Mouse (Mus musculus) liver, embryonic 13.5 days (tissue): ENCODE data around the gene Slc28a2. TPM values are rescaled to one million over a fixed set of nuclear protein-coding genes. Genes with fewer than 3 reads are reported as not detected.
"Not testable (repeated sequence)": the region's sequence is repeated elsewhere in the genome, so short reads cannot be mapped to it uniquely, and the experiment has no call there.

Experiments
- ATAC-seq: fragments of 200-750 bp; cut with Nextera tagmentation; 2 replicates; pipeline ENCODE4 v1.8.0; 2017; ENCODE audit warnings: low read depth, mild to moderate bottlenecking, moderate number of reproducible peaks, moderate library complexity
- DNase-seq: peaks from one replicate; pipeline ENCODE4 v3.0.0; 2022
- H3K27ac ChIP-seq: fragments of 300-500 bp; sonication (generic); 2 replicates; pipeline ENCODE4 v1.5.1; 2015; ENCODE audit warnings: moderate library complexity, mild to moderate bottlenecking, inconsistent platforms
- H3K27me3 ChIP-seq: fragments of 300-500 bp; sonication (generic); 2 replicates; pipeline ENCODE4 v1.6.1; 2015; ENCODE audit warnings: mild to moderate bottlenecking, inconsistent platforms
- H3K36me3 ChIP-seq: fragments of 300-500 bp; sonication (generic); 2 replicates; pipeline ENCODE4 v1.6.1; 2015; ENCODE audit warnings: mild to moderate bottlenecking, inconsistent platforms
- H3K4me1 ChIP-seq: fragments of 300-500 bp; sonication (generic); replicated peaks from 2 replicates; pipeline ENCODE4 v1.6.1; 2015; ENCODE audit warnings: inconsistent platforms
- H3K4me2 ChIP-seq: fragments of 300-500 bp; sonication (generic); 2 replicates; pipeline ENCODE4 v1.6.1; 2015; ENCODE audit warnings: inconsistent platforms, mild to moderate bottlenecking, moderate library complexity
- H3K4me3 ChIP-seq: fragments of 300-500 bp; sonication (generic); replicated peaks from 2 replicates; pipeline ENCODE4 v1.5.1; 2015; ENCODE audit warnings: mild to moderate bottlenecking, inconsistent platforms
- H3K9ac ChIP-seq: fragments of 300-500 bp; sonication (generic); 2 replicates; pipeline ENCODE4 v1.6.1; 2015; ENCODE audit warnings: mild to moderate bottlenecking, inconsistent platforms
- H3K9me3 ChIP-seq: fragments of 300-500 bp; sonication (generic); replicated peaks from 2 replicates; pipeline ENCODE4 v1.6.1; 2016; ENCODE audit warnings: inconsistent platforms
- WGBS: fragments of 180-500 bp; shearing (Covaris S2); methylation state at CpG from one replicate; pipeline ENCODE4 v1.1.7; 2015; ENCODE audit not compliant: insufficient replicate concordance; 5-methylcytosine and 5-hydroxymethylcytosine counted together
- polyA plus RNA-seq: library from polyadenylated mRNA; unstranded; fragments of >200 nt; fragmentation: Nextera tagmentation; extraction: Ambion mirVana; gene quantifications from 2 replicates; pipeline ENCODE4 v1.2.1, GENCODE M21; 2015

Slc28a2 gene
- polyA plus RNA-seq, 1 experiment from 2014 or later = 0.35 TPM

DNA sequence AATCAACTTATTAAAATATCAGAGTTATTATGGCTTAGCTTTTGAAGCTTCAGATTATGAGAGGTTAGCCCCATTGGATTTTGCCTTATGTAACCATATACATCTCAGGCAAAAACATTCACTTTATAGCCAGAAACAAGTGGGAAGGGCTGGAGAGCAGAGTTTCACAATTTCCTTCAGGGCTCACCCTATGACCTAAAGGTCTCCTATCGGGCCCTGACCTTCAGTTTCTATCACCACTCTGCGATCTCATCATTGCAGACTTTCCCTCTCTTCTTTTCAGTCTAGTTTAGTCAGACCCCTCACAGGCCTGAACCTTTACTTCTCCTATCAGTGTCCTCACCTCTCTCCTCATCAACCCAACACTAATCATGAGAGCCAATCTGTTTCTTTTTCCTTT lies 18.7 kb upstream of the Slc28a2 start:
- no peak for ATAC-seq
- Histone ChIP-seq H3K9me3 (no peaks in the 10 kb centered on the region), H3K36me3 (no peaks in the 10 kb centered on the region), H3K4me2 (no peak overlapping the region), H3K4me1 (no peaks in the 10 kb centered on the region), H3K27ac (no peak overlapping the region), H3K27me3 (no peaks in the 10 kb centered on the region), H3K4me3 (no peak overlapping the region), H3K9ac (no peak overlapping the region)
- 56% methylated on average over 2 of the region's 2 CpGs for WGBS
- no peak for DNase-seq

GRCm38 (mm10) chr2:122408928-122409327 lies 17.3 kb upstream of the Slc28a2 start:
- Histone ChIP-seq H3K4me3 (no peak overlapping the region), H3K4me1 (no peaks in the 10 kb centered on the region), H3K36me3 (no peaks in the 10 kb centered on the region), H3K4me2 (no peak overlapping the region), H3K9me3 (no peaks in the 10 kb centered on the region), H3K27me3 (no peaks in the 10 kb centered on the region), H3K9ac (no peak overlapping the region), H3K27ac (no peak overlapping the region)
- ATAC-seq (no peak), DNase-seq (no peak)
- 58% methylated on average over 7 of the region's 7 CpGs for WGBS

DNA sequence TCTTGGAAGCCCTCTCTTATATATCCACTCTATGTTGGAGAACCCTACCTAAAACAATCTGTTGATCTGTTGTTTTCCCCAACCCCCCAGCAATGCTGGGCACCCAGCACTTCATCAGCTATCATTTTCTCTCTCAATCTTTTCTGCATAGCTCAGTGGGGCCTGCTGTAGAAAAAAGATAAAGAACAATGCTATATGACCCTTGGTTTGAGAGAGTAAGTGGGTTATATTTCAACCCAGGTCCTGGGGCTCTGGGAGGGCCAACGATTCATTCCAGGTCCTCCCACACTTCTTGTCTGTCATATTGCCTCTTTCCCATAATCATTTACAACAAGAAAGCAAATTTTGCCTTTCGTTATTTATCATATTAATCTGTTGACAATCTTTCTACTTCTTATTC lies 368 bp downstream of the Slc28a2 start:
- H3K9me3 ChIP-seq, H3K36me3 ChIP-seq, ATAC-seq, DNase-seq, H3K27me3 ChIP-seq, H3K9ac ChIP-seq, H3K4me3 ChIP-seq, H3K27ac ChIP-seq, H3K4me1 ChIP-seq, H3K4me2 ChIP-seq: not testable (repeated sequence)
- WGBS = 52% methylated on average over 2 of the region's 2 CpGs

- DNase-seq, H3K27me3 ChIP-seq, H3K9me3 ChIP-seq, H3K4me1 ChIP-seq, H3K4me3 ChIP-seq, H3K27ac ChIP-seq, ATAC-seq, H3K9ac ChIP-seq, H3K4me2 ChIP-seq, H3K36me3 ChIP-seq: not testable (repeated sequence)
- 28% methylated on average over 5 of the region's 5 CpGs for WGBS
Observed at GRCm38 (mm10) chr2:122438706-122439482, 12.6 kb downstream of the Slc28a2 start.

GRCm38 (mm10) chr2:122440521-122440920 lies 14.2 kb downstream of the Slc28a2 start:
- H3K36me3 ChIP-seq, H3K27ac ChIP-seq, H3K4me3 ChIP-seq, H3K27me3 ChIP-seq, H3K9ac ChIP-seq, ATAC-seq, H3K4me1 ChIP-seq, DNase-seq, H3K9me3 ChIP-seq, H3K4me2 ChIP-seq: not testable (repeated sequence)
- WGBS = 0% methylated on average over 1 of the region's 3 CpGs

GRCm38 (mm10) chr2:122441000-122441933 lies 15.0 kb downstream of the Slc28a2 start:
- no peaks in the 10 kb centered on the region for H3K4me1 ChIP-seq
- H3K9me3 ChIP-seq = no peaks in the 10 kb centered on the region
- no peak overlapping the region for H3K9ac ChIP-seq
- no peak overlapping the region for H3K27ac ChIP-seq
- no peaks in the 10 kb centered on the region for H3K36me3 ChIP-seq
- ATAC-seq (no peak), DNase-seq (no peak)
- 54% methylated on average over 7 of the region's 7 CpGs for WGBS
- no peak overlapping the region for H3K4me3 ChIP-seq
- no peak overlapping the region for H3K4me2 ChIP-seq
- no peaks in the 10 kb centered on the region for H3K27me3 ChIP-seq

DNA sequence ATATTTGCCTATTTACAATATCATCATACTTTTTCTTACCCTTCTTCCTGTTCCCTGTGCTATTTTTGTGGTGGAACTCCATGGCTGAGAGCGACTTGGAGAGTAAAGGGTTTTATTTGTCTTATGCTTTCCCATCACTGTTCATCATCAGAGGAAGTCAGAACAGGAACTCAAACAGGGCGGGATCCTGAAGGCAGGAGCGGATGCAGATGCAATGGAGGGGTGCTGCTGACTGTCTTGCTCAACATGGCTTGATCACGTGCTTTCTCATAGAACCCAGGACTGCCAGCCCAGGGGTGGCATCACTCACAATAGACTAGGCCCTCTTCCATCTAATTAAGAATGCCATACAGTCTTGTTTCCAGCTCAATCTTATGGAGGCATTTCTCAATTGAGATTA lies 24.1 kb downstream of the Slc28a2 start:
- no peak for DNase-seq
- ATAC-seq = no peak

DNA sequence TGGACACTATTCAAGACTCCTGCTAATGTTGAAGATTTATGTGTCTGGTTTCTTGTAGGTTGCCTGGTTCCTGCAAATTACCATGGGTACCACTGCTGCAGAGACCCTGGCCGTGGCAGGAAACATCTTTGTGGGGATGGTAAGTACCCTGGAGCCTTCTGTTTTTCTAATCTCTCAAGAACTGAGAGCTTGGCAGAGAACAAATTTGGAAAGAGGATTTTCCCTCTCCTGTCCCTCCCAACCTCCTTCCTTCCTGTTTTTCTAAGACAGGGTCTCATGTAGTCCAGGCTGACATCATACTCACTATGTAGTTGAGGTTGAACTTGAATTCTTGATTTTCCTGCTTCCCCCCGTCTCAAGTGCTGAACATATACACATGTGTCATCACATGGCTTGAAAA lies 26.1 kb downstream of the Slc28a2 start:
- Histone ChIP-seq H3K27me3 (no peaks in the 10 kb centered on the region), H3K36me3 (no peaks in the 10 kb centered on the region), H3K4me1 (no peaks in the 10 kb centered on the region), H3K4me3 (no peak overlapping the region), H3K4me2 (no peak overlapping the region), H3K9ac (no peak overlapping the region), H3K9me3 (no peaks in the 10 kb centered on the region), H3K27ac (no peak overlapping the region)
- DNase-seq (no peak), ATAC-seq (no peak)
- WGBS = 24% methylated on average over 2 of the region's 2 CpGs

More for the DNA sequence above, 24.1 kb downstream of the Slc28a2 start:
- no peak overlapping the region for H3K4me2 ChIP-seq
- H3K9ac ChIP-seq = no peak overlapping the region
- H3K4me3 ChIP-seq = no peak overlapping the region
- H3K36me3 ChIP-seq = no peaks in the 10 kb centered on the region
- WGBS = 60% methylated on average over 4 of the region's 4 CpGs
- H3K4me1 ChIP-seq = no peaks in the 10 kb centered on the region
- H3K27me3 ChIP-seq = no peaks in the 10 kb centered on the region
- H3K27ac ChIP-seq = no peak overlapping the region
- no peaks in the 10 kb centered on the region for H3K9me3 ChIP-seq

DNA sequence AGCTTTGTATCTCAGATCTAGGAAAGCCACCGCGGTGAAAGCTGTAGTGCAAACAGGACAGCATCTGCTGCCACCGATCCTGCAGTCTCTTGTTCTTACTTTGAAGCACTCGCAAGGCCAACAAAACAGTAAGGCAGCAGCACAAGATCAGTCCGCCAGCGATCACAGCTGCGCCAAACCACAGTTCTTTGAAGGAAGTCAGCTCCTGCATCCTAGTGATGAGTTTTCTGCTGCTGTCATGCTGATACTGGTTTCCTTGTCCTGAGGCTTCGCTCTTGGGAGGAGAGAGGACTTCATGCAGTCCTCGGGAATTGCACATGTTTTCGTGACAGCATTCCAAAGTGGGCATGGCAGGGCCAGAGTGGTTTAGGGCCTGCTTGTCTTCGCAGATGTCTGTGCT lies 40.6 kb downstream of the Slc28a2 start:
- Histone ChIP-seq H3K9me3 (no peaks in the 10 kb centered on the region), H3K36me3 (no peaks in the 10 kb centered on the region), H3K27ac (no peak overlapping the region), H3K27me3 (peaks cover 4% of the 10 kb centered on the region; the same call in 1 of the 2 replicates), H3K4me2 (peak overlapping the region; percentile 83), H3K4me1 (peaks cover 11% of the 10 kb centered on the region), H3K4me3 (peak overlapping the region; percentile 60), H3K9ac (peak overlapping the region; percentile 60)
- DNase-seq (no peak), ATAC-seq (no peak)
- 28% methylated on average over 11 of the region's 11 CpGs for WGBS

GRCm38 (mm10) chr2:122467351-122468013 lies 41.2 kb downstream of the Slc28a2 start:
- Histone ChIP-seq H3K27ac (no peak overlapping the region), H3K9me3 (no peaks in the 10 kb centered on the region), H3K4me3 (peak overlapping the region; percentile 60), H3K9ac (peak overlapping the region; percentile 60), H3K36me3 (no peaks in the 10 kb centered on the region), H3K4me1 (peaks cover 11% of the 10 kb centered on the region), H3K27me3 (peaks cover 4% of the 10 kb centered on the region; the same call in 1 of the 2 replicates), H3K4me2 (peak overlapping the region; percentile 83)
- ATAC-seq (peak; percentile 100), DNase-seq (peak; percentile 82)
- 1% methylated on average over 46 of the region's 46 CpGs for WGBS

DNA sequence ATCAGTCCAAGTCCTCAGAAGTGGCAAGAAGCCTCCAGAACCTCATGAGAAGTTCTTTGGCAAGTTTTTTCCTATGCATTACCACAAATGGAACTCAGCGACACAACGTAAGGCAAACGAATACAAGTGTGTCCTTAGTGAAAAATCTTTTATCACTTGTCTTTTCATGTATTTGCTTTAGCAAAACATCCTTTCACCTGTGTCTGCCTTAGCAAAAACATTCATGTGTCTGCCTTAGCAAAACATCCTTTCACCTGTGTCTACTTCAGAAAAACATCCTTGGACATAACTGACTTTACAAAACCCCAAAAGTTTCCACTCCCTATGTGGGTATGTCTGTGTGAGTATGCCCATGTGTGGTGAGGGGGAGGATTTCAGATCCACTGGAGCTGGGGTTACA lies 42.9 kb downstream of the Slc28a2 start:
- DNase-seq (no peak), ATAC-seq (no peak)
- Histone ChIP-seq H3K4me2 (no peak overlapping the region), H3K9ac (no peak overlapping the region), H3K27me3 (peaks cover 4% of the 10 kb centered on the region; the same call in 1 of the 2 replicates), H3K36me3 (no peaks in the 10 kb centered on the region), H3K27ac (no peak overlapping the region), H3K9me3 (no peaks in the 10 kb centered on the region), H3K4me3 (no peak overlapping the region), H3K4me1 (peaks cover 11% of the 10 kb centered on the region)
- 69% methylated on average over 3 of the region's 3 CpGs for WGBS
